Comparison of ENCODE assay signal across 29 mouse cellular contexts in genomic region chr13:99207214-99207613, GRCm38 (mm10). TPM values are rescaled to one million over a fixed set of nuclear protein-coding genes. Genes with fewer than 3 reads are reported as not detected.
"Had no signal": no experiment of that assay in that cellular context is flagged by ENCODE, and none has a peak within 500 bp of the region (broad histone marks: within the 10 kb centered on the region; RNA-seq: fewer than 3 reads in every experiment).

No protein-coding gene starts in this region.

- DNase-seq: cerebellum, adult 8-10 months; cerebellum, adult 9-10 months; cerebellum, adult 9-11 months; cerebellum, postnatal 10 days; cerebellum, postnatal 14 days; cerebellum, postnatal 25 days; cerebellum, postnatal 36 days; embryo, embryonic 11 days; forebrain, postnatal 0 days; gastrocnemius, adult 2 months; gastrocnemius, postnatal 10 days; gastrocnemius, postnatal 14 days; gastrocnemius, postnatal 25 days; gastrocnemius, postnatal 36 days; heart, adult 18-20 months had no signal

- H3K4me2 ChIP-seq: embryonic facial prominence, embryonic 12.5 days; embryonic facial prominence, embryonic 13.5 days; embryonic facial prominence, embryonic 15.5 days; forebrain, embryonic 12.5 days; forebrain, embryonic 13.5 days; forebrain, embryonic 15.5 days had no signal

- ATAC-seq: forebrain, embryonic 13.5 days; forebrain, embryonic 14.5 days; forebrain, embryonic 15.5 days; forebrain, embryonic 16.5 days; forebrain, postnatal 0 days had no signal

- H3K9me3 ChIP-seq: embryonic facial prominence, embryonic 10.5 days; embryonic facial prominence, embryonic 12.5 days; embryonic facial prominence, embryonic 13.5 days; embryonic facial prominence, embryonic 15.5 days; forebrain, embryonic 10.5 days; forebrain, embryonic 12.5 days; forebrain, embryonic 13.5 days; forebrain, embryonic 15.5 days; heart, embryonic 10.5 days had no signal

- H3K27me3 ChIP-seq: embryonic facial prominence, embryonic 12.5 days; embryonic facial prominence, embryonic 13.5 days; embryonic facial prominence, embryonic 15.5 days; forebrain, embryonic 12.5 days; forebrain, embryonic 13.5 days; forebrain, embryonic 15.5 days had no signal

- H3K27ac ChIP-seq: embryonic facial prominence, embryonic 10.5 days; embryonic facial prominence, embryonic 12.5 days; embryonic facial prominence, embryonic 13.5 days; embryonic facial prominence, embryonic 15.5 days; forebrain, embryonic 10.5 days; forebrain, embryonic 12.5 days; forebrain, embryonic 13.5 days; forebrain, embryonic 15.5 days; gastrocnemius, adult 2 months; heart, adult 2 months; heart, embryonic 10.5 days had no signal

- H3K9ac ChIP-seq: embryonic facial prominence, embryonic 12.5 days; embryonic facial prominence, embryonic 13.5 days; embryonic facial prominence, embryonic 15.5 days; forebrain, embryonic 12.5 days; forebrain, embryonic 13.5 days; forebrain, embryonic 15.5 days; forebrain, postnatal 0 days had no signal

- H3K4me3 ChIP-seq: embryonic facial prominence, embryonic 10.5 days; embryonic facial prominence, embryonic 12.5 days; embryonic facial prominence, embryonic 13.5 days; embryonic facial prominence, embryonic 15.5 days; erythroblast, embryonic 14.5 days; forebrain, embryonic 10.5 days; forebrain, embryonic 12.5 days; forebrain, embryonic 13.5 days; forebrain, embryonic 15.5 days; gastrocnemius, adult 2 months; heart, adult 2 months; heart, embryonic 10.5 days had no signal

- H3K4me1 ChIP-seq: forebrain, embryonic 12.5 days; forebrain, embryonic 13.5 days; forebrain, embryonic 15.5 days had no signal

- H3K36me3 ChIP-seq: embryonic facial prominence, embryonic 10.5 days; embryonic facial prominence, embryonic 12.5 days; embryonic facial prominence, embryonic 13.5 days; embryonic facial prominence, embryonic 15.5 days; forebrain, embryonic 10.5 days; forebrain, embryonic 12.5 days; forebrain, embryonic 15.5 days; heart, embryonic 10.5 days had no signal

RNA-seq across cellular contexts. Expression of gene Zfp366, which starts 22.6 kb away (rescaled TPM):
- total RNA-seq: granulocyte monocyte progenitor cell, adult 5-6 weeks had no signal
- polyA plus RNA-seq: erythroblast, embryonic 14.5 days had no signal
